Mouse (Mus musculus) MEL (cell line): Measurements from ENCODE around the gene Lcn8.

Source experiments
- CTCF ChIP-seq, 3 experiments: IDR thresholded peaks in 2 of 3; conservative IDR thresholded peaks in 1 of 3; 2 replicates each; pipeline ENCODE4 v1.5.1; 2011 to 2012; ENCODE audit warnings: low read length in 3 of 3, low read depth in 2 of 3, mild to moderate bottlenecking in 2 of 3, improper control_type of control experiment in 1 of 3, inconsistent platforms in 1 of 3, mixed read lengths in 1 of 3, moderate library complexity in 1 of 3; ENCODE audit not compliant: control insufficient read depth in 1 of 3, insufficient read depth in 1 of 3, poor library complexity in 1 of 3, severe bottlenecking in 1 of 3
- EP300 ChIP-seq, 2 experiments: IDR thresholded peaks; 2 replicates each; pipeline ENCODE4 v1.6.1; 2011; ENCODE audit warnings: improper control_type of control experiment in 2 of 2, low read length in 2 of 2, low read depth in 1 of 2, mild to moderate bottlenecking in 1 of 2
- POLR2A ChIP-seq, 2 experiments: IDR thresholded peaks; 2 replicates each; pipeline ENCODE4 v1.6.1; 2011 to 2012; ENCODE audit warnings: low read length in 2 of 2, mild to moderate bottlenecking in 2 of 2, control low read depth in 1 of 2, improper control_type of control experiment in 1 of 2, low read depth in 1 of 2, moderate library complexity in 1 of 2; ENCODE audit not compliant: control insufficient read depth in 1 of 2, insufficient read depth in 1 of 2, poor library complexity in 1 of 2
- RCOR1 ChIP-seq: IDR thresholded peaks from 2 replicates; pipeline ENCODE4 v1.6.1; 2012; ENCODE audit warnings: low read depth, mild to moderate bottlenecking, inconsistent platforms, low read length, improper control_type of control experiment
- TAL1 ChIP-seq: IDR thresholded peaks from 2 replicates; pipeline ENCODE4 v1.6.1; 2012; ENCODE audit warnings: mild to moderate bottlenecking, inconsistent platforms, low read length, moderate library complexity, mixed read lengths
- TCF12 ChIP-seq: IDR thresholded peaks from 2 replicates; pipeline ENCODE4 v1.6.1; 2014; ENCODE audit warnings: low read depth, mild to moderate bottlenecking, inconsistent platforms, low read length, improper control_type of control experiment, moderate library complexity
- USF2 ChIP-seq, 2 experiments: IDR thresholded peaks; 2 replicates each; pipeline ENCODE4 v1.6.1; 2011 to 2012; ENCODE audit warnings: improper control_type of control experiment in 2 of 2, low read length in 2 of 2, borderline replicate concordance in 1 of 2, inconsistent platforms in 1 of 2, low read depth in 1 of 2, mild to moderate bottlenecking in 1 of 2; ENCODE audit not compliant: insufficient read depth in 1 of 2

DNA sequence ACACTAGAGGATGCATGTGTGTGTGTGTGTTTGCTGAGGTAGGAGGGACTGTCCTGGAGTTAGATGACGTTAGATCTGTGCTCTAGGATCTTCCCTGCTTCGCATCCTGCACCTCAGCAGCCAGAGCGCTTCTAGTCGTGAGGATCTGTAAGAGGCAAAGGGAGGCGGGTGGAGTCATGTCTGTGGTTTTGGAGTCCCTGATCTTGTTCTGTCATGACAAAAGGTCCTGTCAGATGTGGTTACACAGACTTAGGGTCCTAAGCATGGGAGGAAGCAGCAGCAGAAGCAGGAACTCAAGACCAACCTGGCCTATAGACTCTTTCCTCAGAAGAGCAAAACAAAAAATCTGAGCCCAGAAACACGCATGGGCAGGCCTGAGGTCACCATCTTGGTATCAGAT, 32.5 kb upstream of the Lcn8 start:
- no peak for TF ChIP-seq TCF12
- TF ChIP-seq CTCF (IDR thresholded peaks at IDR 0.05 in 2 of 3, conservative IDR thresholded peaks at IDR 0.05 in 1 of 3; ENCODE audit: control insufficient read depth in 1 of 3, insufficient read depth in 1 of 3, low read depth in 2 of 3, low read length in 3 of 3, poor library complexity in 1 of 3, severe bottlenecking in 1 of 3): no peak
- no peak for TF ChIP-seq RCOR1
- no peak for TF ChIP-seq USF2 (IDR thresholded peaks at IDR 0.05; ENCODE audit: borderline replicate concordance in 1 of 2, insufficient read depth in 1 of 2, low read depth in 1 of 2, low read length in 2 of 2)
- TF ChIP-seq POLR2A (IDR thresholded peaks at IDR 0.05; ENCODE audit: control insufficient read depth in 1 of 2, insufficient read depth in 1 of 2, low read depth in 1 of 2, low read length in 2 of 2, poor library complexity in 1 of 2): no peak
- TF ChIP-seq TAL1: no peak
- TF ChIP-seq EP300 (IDR thresholded peaks at IDR 0.05; ENCODE audit: low read depth in 1 of 2, low read length in 2 of 2): no peak
